Mouse (Mus musculus) forebrain, embryonic 16.5 days (tissue): ENCODE results near the gene Med26. TPM values are rescaled to one million over a fixed set of nuclear protein-coding genes. Genes with fewer than 3 reads are reported as not detected.
A peak's percentile ranks its signal among the peaks of the same experiment; 100 is the strongest.

ENCODE experiments used
- ATAC-seq: fragments of 200-750 bp; cut with Nextera tagmentation; 2 replicates; pipeline ENCODE4 v1.8.0; 2017; ENCODE audit warnings: mild to moderate bottlenecking, moderate library complexity
- H3K27ac ChIP-seq: fragments of 300-500 bp; sonication (generic); 2 replicates; pipeline ENCODE4 v1.5.1; 2014; ENCODE audit warnings: low read length, control low read depth
- H3K27me3 ChIP-seq: fragments of 300-500 bp; sonication (generic); replicated peaks from 2 replicates; pipeline ENCODE4 v1.6.1; 2014; ENCODE audit warnings: low read length; ENCODE audit not compliant: control insufficient read depth, insufficient read depth
- H3K36me3 ChIP-seq: fragments of 300-500 bp; sonication (generic); 2 replicates; pipeline ENCODE4 v1.6.1; 2014; ENCODE audit not compliant: control insufficient read depth, insufficient read depth
- H3K4me1 ChIP-seq: fragments of 300-500 bp; sonication (generic); replicated peaks from 2 replicates; pipeline ENCODE4 v1.6.1; 2014; ENCODE audit warnings: low read length; ENCODE audit not compliant: control insufficient read depth, insufficient read depth
- H3K4me2 ChIP-seq: fragments of 300-500 bp; sonication (generic); 2 replicates; pipeline ENCODE4 v1.6.1; 2014; ENCODE audit warnings: mild to moderate bottlenecking, low read length, control low read depth
- H3K4me3 ChIP-seq: fragments of 300-500 bp; sonication (generic); replicated peaks from 2 replicates; pipeline ENCODE4 v1.5.1; 2014; ENCODE audit warnings: mild to moderate bottlenecking, low read length, control low read depth
- H3K9ac ChIP-seq: fragments of 300-500 bp; sonication (generic); replicated peaks from 2 replicates; pipeline ENCODE4 v1.6.1; 2014; ENCODE audit warnings: low read depth, low read length, control low read depth
- H3K9me3 ChIP-seq: fragments of 300-500 bp; sonication (generic); 2 replicates; pipeline ENCODE4 v1.6.1; 2016; ENCODE audit warnings: low read length; ENCODE audit not compliant: control insufficient read depth
- WGBS: fragments of 180-500 bp; shearing (Covaris S2); extraction: QIAGEN DNeasy Blood & Tissue Kit; methylation state at CpG from one replicate; pipeline ENCODE4 v1.1.7; 2014; 5-methylcytosine and 5-hydroxymethylcytosine counted together
- polyA plus RNA-seq: library from polyadenylated mRNA; unstranded; fragments of >200 nt; fragmentation: Nextera tagmentation; extraction: Ambion mirVana; gene quantifications from 2 replicates; pipeline ENCODE4 v1.2.1, GENCODE M21; 2015

Med26 gene
- polyA plus RNA-seq, 1 experiment from 2014 or later: 21.6 TPM

DNA sequence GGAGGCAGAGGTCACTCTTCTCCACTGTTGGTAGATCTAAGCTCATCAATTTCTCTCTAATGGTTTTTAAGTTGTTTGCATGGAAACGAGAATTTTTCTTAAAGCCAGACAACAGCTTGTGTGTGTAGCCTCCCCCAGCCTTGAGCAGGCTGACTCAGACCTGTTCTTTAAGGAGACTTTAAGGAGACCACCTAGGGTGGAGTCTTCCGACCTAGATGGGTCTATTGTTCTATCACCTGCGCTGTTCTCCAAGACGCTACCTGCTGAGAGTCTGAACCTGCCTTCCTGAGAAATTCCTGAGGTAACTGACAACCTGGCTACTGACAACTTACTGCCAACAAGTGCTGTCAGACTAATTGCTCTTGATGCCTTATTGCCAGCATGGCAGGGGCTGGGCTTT is 7.7 kb upstream of the Med26 start:
- Histone ChIP-seq H3K36me3 (peaks cover 3% of the 10 kb centered on the region; the same call in 1 of the 2 replicates), H3K27me3 (no peaks in the 10 kb centered on the region), H3K4me3 (no peak overlapping the region), H3K4me2 (no peak overlapping the region), H3K9ac (no peak overlapping the region), H3K9me3 (no peaks in the 10 kb centered on the region), H3K4me1 (no peaks in the 10 kb centered on the region), H3K27ac (no peak overlapping the region)
- ATAC-seq: no peak
- WGBS: 43% methylated on average over 4 of the region's 4 CpGs

DNA sequence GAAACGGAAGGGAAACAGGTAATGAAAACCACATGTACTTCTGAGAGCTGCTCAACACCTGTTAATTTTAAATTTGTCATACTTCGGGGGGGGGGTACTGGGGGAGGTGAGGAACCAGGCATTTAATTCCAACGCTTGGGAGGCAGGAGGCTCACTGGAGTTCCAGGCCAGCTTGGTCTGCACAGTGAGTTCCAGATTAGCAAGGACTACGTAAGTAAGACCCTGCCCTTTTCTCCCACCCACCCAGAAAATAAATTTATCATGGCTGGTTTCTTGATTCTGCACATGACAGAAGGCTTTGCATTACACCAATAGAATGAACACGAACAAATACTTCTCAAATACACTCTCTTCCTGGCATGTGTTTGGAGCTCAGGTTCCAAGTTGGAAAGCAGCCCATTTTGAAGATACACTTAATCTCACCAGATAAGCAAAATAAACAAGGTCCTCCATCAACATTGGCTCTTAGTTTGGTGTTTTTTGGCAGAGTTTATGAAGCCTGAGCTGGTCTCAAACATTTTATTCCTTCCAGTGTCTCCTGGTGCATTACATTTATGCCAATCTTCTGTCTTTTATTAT is 1.3 kb upstream of the Med26 start:
- H3K27me3 ChIP-seq: no peaks in the 10 kb centered on the region
- H3K36me3 ChIP-seq: no peaks in the 10 kb centered on the region
- ATAC-seq: no peak
- H3K9ac ChIP-seq: peak overlapping the region; percentile 82
- no peak overlapping the region for H3K27ac ChIP-seq
- WGBS: 13% methylated on average over 5 of the region's 5 CpGs
- H3K9me3 ChIP-seq: no peaks in the 10 kb centered on the region
- peak overlapping the region; percentile 96 for H3K4me3 ChIP-seq
- peaks cover 30% of the 10 kb centered on the region for H3K4me1 ChIP-seq
- H3K4me2 ChIP-seq: peak overlapping the region; percentile 87

DNA sequence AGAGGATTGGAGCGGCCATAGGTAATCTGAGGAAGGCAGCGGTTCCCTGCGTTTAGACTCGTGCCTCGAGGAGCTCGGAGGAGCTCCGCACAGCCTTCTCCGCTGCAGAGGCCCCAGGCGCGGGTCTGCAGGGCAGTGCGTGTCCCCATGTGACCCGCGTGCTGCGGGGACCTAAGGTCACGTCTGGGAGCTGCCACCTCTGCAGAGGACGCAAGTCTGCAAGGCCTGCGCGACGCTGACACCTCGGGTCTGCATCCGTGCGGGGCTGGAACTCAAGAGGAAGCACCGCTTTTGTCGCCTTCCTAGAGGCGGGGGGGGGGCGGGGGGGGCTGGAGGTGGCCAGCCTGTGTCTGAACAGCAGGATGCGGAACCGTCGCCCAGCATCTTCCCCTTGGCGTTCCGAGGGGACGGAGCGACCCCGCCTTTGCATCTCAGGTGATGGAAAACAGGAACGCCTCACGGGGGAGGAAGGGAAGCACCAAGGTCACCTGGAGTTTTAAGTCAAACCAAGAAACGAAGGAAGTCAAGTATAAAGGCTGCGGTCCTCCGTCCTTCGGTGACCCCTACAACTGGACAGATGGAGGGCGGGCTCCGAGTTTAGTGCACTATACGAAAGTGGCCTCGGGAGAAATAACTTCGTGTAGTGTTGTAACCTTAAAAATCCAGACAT is 709 bp upstream of the Med26 start:
- ATAC-seq: no peak
- H3K4me1 ChIP-seq: peaks cover 30% of the 10 kb centered on the region
- H3K27me3 ChIP-seq: no peaks in the 10 kb centered on the region
- peak overlapping the region; percentile 87 for H3K27ac ChIP-seq
- peak overlapping the region; percentile 87 for H3K4me2 ChIP-seq
- WGBS: under 1% methylated on average over 43 of the region's 45 CpGs
- H3K9ac ChIP-seq: peak overlapping the region; percentile 82
- H3K36me3 ChIP-seq: no peaks in the 10 kb centered on the region
- peak overlapping the region; percentile 96 for H3K4me3 ChIP-seq
- H3K9me3 ChIP-seq: no peaks in the 10 kb centered on the region

DNA sequence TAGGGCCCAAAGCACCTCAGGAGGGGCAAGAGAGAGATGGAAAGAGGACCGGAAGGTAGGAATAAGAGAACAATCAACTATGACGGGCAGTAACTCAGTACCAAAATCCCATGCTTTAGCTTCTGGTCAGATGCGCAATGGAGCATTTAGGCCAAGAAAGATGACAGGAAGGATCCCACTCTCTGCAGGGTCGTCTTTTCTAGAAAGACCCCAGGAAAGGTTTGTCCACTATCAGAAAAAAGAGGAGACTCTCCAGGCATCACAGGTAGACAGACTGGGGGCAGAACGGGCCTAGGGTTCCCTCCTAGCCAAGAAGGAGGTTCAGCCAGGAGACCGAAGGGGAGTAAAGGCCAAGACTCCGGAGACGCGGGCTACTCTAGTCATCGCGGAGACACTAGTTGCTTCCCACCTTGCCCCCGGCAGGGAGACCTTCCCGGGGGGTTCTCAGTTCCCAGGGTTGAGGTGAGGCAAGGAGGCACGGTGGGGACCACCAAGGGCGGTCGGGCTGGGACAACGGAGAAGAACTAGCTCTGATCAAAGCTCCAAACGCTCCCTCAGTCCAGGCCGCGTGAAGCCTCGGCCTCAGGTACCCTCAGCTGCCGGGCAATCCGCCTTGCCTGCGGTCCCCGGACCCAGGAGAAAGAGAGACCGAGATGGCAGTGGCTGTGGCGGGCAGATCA is 808 bp downstream of the Med26 start:
- no peak overlapping the region; the same call in 1 of the 2 replicates for H3K27ac ChIP-seq

DNA sequence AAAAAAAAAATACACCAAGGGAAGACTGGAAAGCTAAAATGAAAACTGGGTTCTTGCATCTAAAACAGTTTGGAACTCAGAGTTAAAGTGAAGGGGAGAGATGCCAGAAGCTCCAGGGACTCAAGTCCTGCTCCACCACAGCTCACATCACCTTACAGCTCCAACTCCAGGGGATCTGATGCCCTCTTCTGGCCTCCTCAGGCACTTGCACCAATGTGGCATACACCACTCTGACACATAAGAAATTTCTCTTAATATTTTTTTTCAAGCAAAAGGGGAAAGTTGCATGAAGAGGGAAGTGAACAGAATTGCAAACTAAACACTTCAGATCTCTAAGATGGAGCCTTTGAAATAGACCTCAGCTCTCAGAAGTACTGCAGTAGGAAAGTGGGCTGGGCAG is 8.8 kb downstream of the Med26 start:
- Histone ChIP-seq H3K9ac (no peak overlapping the region), H3K4me2 (no peak overlapping the region), H3K27ac (no peak overlapping the region), H3K9me3 (no peaks in the 10 kb centered on the region), H3K27me3 (no peaks in the 10 kb centered on the region), H3K4me3 (no peak overlapping the region), H3K4me1 (no peaks in the 10 kb centered on the region), H3K36me3 (no peaks in the 10 kb centered on the region)
- ATAC-seq: no peak

More for the DNA sequence above, 808 bp downstream of the Med26 start:
- Histone ChIP-seq H3K36me3 (no peaks in the 10 kb centered on the region), H3K4me3 (peak overlapping the region; percentile 96), H3K9me3 (no peaks in the 10 kb centered on the region), H3K9ac (peak overlapping the region; percentile 82), H3K27me3 (no peaks in the 10 kb centered on the region), H3K4me1 (peaks cover 30% of the 10 kb centered on the region), H3K4me2 (peak overlapping the region; percentile 79)
- 1% methylated on average over 27 of the region's 27 CpGs for WGBS
- ATAC-seq: no peak; the same call in none of the 2 replicates

DNA sequence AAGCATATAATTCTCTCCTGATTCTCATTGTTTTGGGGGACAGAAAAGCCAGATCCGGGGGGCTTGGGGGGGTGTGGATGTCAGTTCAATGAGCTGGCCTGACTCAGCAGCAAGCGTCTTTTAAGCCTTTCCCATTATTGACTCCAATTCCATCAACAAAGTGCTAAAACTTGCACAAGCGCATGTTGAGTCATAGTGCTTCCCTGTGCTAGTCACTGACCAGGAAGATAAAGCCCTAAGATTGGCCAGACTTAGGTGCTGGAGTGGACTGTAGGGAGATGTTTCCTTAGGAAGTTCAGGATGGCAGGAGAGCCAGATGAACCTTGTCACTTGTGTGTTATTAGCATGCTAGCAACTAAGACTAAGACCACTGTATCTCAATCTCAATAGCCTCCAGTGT is 13.2 kb downstream of the Med26 start:
- ATAC-seq: no peak
- over 99% methylated on average over 3 of the region's 3 CpGs for WGBS
- H3K27me3 ChIP-seq: no peaks in the 10 kb centered on the region
- no peaks in the 10 kb centered on the region for H3K36me3 ChIP-seq
- no peak overlapping the region for H3K9ac ChIP-seq
- no peaks in the 10 kb centered on the region for H3K4me1 ChIP-seq
- no peak overlapping the region for H3K4me2 ChIP-seq
- no peak overlapping the region for H3K27ac ChIP-seq
- no peak overlapping the region for H3K4me3 ChIP-seq
- H3K9me3 ChIP-seq: no peaks in the 10 kb centered on the region

DNA sequence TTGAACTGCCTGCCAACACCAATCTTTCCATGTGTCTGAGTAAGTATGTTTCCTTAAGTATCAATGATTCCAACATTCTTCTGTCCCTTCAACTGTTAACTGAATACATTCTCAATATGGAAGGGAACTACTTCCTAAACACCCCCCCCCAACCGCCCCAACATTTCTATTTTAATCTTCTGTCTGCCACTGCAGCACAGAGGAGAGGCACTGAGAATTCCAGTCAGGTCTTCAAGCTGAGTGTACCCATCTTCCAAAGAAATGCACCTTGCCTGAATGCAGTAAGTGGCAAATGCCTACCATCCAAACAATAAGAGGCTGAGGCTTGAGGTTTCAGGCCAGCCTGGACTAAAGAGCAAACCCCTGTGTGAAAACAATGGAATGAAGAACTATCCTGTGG is 16.0 kb downstream of the Med26 start:
- no peaks in the 10 kb centered on the region for H3K27me3 ChIP-seq
- H3K4me1 ChIP-seq: no peaks in the 10 kb centered on the region
- whole genome bisulfite sequencing: 90% methylated on average over 1 of the region's 1 CpGs
- H3K4me2 ChIP-seq: no peak overlapping the region
- no peak overlapping the region for H3K4me3 ChIP-seq
- no peak overlapping the region for H3K27ac ChIP-seq
- no peaks in the 10 kb centered on the region for H3K9me3 ChIP-seq
- no peaks in the 10 kb centered on the region for H3K36me3 ChIP-seq
- no peak for ATAC-seq
- H3K9ac ChIP-seq: no peak overlapping the region

DNA sequence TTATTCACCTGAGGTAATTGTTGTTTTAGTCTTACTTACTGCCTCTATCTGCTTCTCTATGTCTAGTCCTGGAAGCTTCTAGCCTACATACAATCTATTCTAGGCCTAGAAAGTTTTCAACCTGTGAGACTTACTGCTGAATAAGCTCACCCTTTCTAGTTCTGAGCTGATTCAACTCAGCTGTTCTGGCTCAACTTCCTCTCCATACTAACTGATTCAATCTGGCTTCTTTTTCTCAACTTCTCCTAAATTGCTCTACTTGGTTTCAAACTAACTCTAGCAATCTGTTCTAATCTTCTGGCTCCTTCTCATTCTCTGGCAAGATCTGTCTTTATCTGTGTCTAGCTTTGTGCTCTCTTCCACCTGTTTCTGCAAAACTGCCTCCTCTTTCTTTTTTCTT is 26.2 kb downstream of the Med26 start:
- no peak overlapping the region for H3K4me2 ChIP-seq
- ATAC-seq: no peak
- no peak overlapping the region for H3K4me3 ChIP-seq
- no peak overlapping the region for H3K27ac ChIP-seq
- H3K4me1 ChIP-seq: no peaks in the 10 kb centered on the region
- H3K36me3 ChIP-seq: no peaks in the 10 kb centered on the region
- no peaks in the 10 kb centered on the region for H3K9me3 ChIP-seq
- no peak overlapping the region for H3K9ac ChIP-seq
- no peaks in the 10 kb centered on the region for H3K27me3 ChIP-seq

DNA sequence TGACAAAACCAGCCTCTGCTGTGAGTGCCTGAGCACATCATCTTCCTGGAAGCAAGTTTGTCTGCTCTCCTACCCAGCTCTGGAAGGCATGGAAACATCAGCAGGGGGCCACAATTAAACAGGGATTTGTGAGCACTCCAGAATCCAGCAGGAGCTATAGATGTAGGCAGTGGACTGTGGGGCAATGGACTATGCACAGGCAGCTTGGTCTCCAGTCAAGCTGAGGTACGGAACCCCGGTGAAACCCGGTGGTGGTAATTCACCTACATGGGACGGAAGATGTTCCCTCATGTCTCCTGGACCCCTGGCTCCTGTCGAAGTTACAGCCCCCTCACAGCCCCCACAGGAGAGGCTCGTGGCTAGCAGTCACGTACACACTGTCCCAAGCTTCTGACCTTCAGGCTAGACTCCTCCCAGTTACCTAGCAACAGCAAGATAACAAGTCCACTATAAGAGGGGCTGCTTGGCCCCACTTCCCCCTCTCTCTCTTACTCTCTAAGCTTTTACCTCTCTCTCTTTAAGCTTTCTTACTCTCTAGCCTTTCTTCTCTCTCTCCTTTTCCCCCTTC is 30.6 kb downstream of the Med26 start:
- Histone ChIP-seq H3K9ac (no peak overlapping the region), H3K27me3 (no peaks in the 10 kb centered on the region), H3K27ac (no peak overlapping the region), H3K4me1 (no peaks in the 10 kb centered on the region), H3K9me3 (no peaks in the 10 kb centered on the region), H3K4me3 (no peak overlapping the region), H3K4me2 (no peak overlapping the region), H3K36me3 (no peaks in the 10 kb centered on the region)
- 69% methylated on average over 7 of the region's 7 CpGs for WGBS
- ATAC-seq: no peak
